Mouse (Mus musculus) left cerebral cortex, postnatal 10 days (tissue): Measurements from ENCODE around the gene 1110059E24Rik. TPM values are rescaled to one million over a fixed set of nuclear protein-coding genes. Genes with fewer than 3 reads are reported as not detected.

Source experiments
- DNase-seq, 2 experiments: peaks; one replicate each; pipeline ENCODE4 v3.0.0; 2021 to 2022; ENCODE audit warnings: low spot score in 2 of 2, mixed read lengths in 1 of 2; ENCODE audit errors: extremely low spot score in 1 of 2
- intact Hi-C: fragments of 180-260 bp; cut with DNase I; formaldehyde crosslinking; loops from one replicate; pipeline ENCODE4 v1.15.1; 2025
- total RNA-seq, 2 experiments: library from RNA; stranded (reverse); gene quantifications; 2 replicates each; pipeline ENCODE4 v1.2.3; 2021

The 1110059E24Rik gene
- 10 to 100 TPM; 24.6 to 25.0 TPM for total RNA-seq

DNA sequence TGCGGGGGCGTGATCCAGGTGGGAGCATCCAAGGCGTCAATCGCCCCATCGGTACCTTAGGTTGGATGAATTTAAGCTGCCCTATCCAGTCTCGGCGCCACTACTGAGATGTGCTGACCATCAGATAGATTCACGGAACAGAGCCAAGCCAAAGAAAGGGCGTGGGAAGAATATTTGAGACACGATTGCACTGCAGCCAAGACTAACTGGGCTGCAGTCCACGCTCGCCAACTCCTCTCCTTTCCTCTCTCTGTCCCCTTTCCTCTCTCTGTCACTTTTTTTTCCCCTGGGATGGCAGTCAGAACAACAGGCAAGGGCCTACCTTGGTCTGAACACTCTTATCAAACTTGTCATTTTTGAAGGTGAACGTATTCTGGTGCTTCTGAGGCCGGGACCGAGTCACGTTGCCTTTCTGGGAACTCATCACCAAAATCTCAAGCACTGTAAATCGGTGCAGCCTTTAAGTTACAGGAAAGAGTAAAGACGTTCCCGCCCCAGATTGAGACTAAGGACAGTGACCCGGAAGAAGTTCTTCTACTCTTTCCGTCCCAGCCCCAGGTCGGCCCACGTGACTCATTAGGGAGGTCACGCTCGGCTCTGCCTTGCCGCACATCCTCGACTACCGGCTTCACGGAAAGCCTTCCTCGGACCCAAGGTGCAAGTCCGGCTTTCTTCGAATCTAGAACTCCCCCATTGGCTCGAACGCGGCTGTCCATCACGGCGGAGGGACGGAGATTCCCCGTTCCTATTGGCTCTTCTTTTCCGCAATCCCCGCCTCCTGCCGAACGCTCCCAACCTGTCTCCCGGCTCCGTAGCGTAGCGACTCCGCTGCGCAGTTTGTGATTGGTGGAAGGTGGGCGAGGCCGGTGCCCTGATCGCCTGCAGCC is at the start of gene 1110059E24Rik:
Gene 1110059E24Rik (minus strand): TSS at position 692 of the 887 bp plus-strand sequence.
- intact Hi-C loops, result loop anchor here (5.0 to 10.0 kb wide), 3 partner anchors 75 to 652 kb away; no protein-coding TSS in a partner anchor
- peak; percentile 96 to 98 for DNase-seq

DNA sequence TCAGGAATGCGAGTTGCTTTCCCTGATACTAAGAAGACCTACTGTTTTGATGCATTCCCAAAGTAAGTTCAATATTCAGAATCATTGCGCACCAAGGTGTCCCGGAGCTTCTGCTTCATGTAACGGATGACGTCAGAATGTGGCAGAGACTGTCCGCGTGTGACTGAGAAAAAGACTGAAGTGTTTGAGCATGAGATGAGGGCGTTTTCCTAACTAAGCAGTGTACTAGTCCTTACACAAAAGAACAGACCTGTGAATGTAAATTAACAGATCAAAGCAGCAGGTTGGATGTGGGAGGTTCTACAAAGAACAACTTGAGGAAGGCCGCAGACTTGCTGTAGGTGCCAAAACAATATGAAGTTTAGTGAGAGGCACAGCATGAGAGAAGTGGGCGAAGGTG is 28.2 kb upstream of the 1110059E24Rik start:
- no peak for DNase-seq
- intact Hi-C loops, result no loop called here

DNA sequence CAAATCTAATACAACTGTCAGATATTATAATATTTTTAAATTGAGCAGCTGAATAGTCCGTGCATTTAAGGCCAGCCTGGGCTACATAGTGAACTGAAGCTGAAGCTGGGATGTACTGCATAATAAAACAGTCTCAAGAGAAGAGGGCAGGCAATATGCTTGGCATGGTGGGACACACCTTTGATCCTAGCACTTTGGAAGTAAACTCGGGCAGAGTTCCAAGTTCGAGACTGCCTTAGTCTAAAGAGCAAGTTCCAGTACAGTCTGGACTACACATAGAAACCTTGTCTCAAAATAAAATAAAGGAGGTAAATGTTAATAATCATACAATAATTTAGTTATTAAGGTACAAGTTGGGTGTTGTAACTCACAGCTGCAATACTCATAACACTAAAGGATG is 27.3 kb upstream of the 1110059E24Rik start:
- intact Hi-C loops, result no loop called here
- DNase-seq, result no peak

- intact Hi-C loops, result no loop called here
- DNase-seq, result no peak
Observed at GRCm38 (mm10) chr19:21674354-21675096, 21.7 kb upstream of the 1110059E24Rik start.

DNA sequence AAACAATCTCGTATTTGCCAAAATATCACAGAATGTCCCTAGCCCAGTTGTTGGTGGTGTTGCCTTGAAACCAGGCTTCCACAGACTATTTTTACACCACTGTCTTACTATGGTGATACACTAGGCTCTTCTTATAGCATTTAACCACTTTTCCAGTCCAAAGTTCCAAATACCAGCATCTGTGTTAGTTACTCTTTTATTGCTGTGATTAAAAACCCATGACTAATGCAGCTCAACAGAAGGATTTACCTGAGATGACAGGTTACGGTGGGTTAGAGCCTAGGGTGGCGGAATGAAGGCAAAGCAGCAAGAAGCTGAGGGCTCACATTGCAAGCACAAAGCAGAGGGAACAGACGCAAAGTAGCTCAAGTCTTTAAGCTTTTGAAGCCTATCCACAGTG is 16.9 kb upstream of the 1110059E24Rik start:
- DNase-seq, result no peak
- intact Hi-C loops, result no loop called here

DNA sequence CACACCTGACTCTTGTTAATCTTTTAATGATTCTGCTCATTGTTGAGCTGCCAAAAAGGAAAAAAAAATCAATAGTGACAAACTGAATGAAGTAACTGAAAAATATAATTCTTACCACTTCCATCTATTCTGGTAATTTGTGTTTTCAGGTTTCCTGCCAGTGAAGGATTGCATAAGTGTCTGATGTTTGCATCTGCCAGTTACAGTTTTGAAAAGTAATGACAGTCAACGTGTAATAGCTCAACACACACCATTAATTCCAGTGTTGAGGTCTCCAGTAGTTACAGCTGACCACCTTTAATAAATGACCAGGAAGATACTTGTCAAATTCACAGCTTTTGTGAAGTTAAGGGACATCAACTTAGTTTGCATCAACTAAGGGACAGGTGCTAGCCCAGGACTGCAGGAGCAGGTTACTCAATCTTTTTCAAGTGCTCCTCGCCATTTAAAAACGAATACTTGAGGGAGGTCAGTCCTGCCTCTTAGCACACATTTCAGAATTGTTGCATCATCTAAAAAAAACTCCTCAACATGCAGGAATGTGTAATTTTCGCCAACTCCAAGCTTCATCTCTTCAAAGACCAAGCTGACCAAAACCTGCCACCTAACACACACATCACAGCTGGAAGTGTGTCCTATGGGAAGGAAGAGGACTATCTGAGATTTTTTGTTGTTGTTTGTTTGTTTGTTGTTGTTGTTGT is 11.1 kb upstream of the 1110059E24Rik start:
- intact Hi-C loops, result no loop called here
- no peak for DNase-seq

DNA sequence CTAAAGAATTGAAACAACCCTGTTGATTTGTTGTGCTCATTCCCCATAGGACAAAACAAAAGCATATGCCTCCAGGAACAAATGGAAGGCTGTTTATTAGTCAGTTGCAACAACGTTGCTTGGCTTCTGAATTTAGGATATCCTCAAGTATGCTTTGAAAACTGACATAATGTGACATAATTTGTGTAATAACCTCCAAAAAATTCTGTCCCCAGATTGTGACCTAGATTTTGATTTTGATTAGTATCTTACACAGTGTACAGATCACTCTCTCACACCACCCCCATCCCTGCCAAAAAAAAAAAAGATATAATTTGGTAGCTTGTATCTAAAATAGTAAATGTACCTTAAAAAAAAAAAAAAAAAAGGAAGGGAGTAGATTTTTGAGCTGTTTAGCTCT is 8.0 kb upstream of the 1110059E24Rik start:
- DNase-seq, result no peak
- intact Hi-C loops, result no loop called here

- DNase-seq, result no peak
- intact Hi-C loops, result loop anchor here (5.0 to 10.0 kb wide), 3 partner anchors 73 to 650 kb away; no protein-coding TSS in a partner anchor
Observed at GRCm38 (mm10) chr19:21654788-21655187, 2.0 kb upstream of the 1110059E24Rik start.

GRCm38 (mm10) chr19:21653172-21653981 is 601 bp upstream of the 1110059E24Rik start, which contains the start of gene Abhd17b:
TSS of gene Abhd17b (plus strand) at chr19:21653185.
- DNase-seq, result peak; percentile 20 to 73
- intact Hi-C loops, result loop anchor here (5.0 to 10.0 kb wide), 3 partner anchors 74 to 651 kb away; no protein-coding TSS in a partner anchor

DNA sequence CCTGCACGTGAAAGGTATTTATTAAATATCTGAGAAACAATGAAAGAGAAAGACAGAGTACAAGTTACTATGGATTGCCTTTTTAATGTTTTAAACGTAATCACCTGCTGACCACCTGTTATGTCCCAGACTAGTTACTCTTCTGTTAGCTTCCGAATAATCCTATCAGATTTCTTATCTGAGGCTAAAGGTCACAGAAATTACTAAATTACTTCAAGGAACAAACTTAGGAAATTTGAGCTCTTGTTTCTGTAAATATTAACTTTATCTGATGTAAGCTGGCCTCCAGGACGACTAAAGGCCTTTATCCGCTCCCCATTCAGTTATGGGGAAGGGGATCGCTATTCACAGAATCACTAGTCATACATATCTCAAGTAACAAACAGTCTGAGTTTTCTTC is 1.1 kb downstream of the 1110059E24Rik start:
- intact Hi-C loops, result loop anchor here (5.0 to 10.0 kb wide), 3 partner anchors 76 to 653 kb away; no protein-coding TSS in a partner anchor
- DNase-seq, result no peak

DNA sequence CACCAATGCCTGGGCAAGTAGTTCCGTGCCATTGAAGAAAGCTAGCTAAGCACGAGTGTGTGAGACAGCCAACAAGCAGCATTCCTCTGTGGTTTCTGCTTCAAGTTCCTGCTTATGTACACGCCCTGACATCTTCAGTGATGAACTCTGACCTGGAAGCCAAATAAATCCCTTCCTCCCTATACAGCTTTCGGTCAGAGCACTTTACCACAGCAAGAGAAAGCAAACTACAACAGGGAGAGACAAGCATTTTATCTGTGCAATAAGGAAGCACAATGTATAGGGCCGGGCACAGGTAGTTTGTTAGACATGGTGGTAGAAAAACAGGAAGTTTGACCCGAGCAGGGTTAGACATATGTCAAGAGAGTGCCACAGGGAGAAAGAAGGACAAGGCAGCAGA is 6.6 kb downstream of the 1110059E24Rik start:
- DNase-seq, result no peak
- intact Hi-C loops, result no loop called here

DNA sequence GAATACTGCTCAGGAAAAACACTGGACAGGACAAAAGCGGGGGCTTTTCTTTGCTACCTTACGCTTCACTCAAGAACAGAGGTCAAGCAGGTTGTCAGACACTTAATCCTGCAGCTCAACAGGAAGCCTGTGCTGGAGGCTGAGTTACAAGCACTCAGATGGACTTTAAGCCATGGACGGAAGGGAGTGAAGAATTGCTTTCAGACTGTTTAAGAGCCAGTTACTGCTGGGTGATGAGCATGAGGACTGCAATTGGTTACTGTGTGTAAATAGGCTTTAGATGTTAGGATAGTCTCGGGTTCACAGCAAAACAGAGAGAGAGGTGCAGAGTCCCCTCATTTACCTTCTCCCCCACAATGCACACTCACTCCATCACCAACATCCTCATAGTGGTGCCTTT is 7.5 kb downstream of the 1110059E24Rik start:
- no peak for DNase-seq
- intact Hi-C loops, result no loop called here

- DNase-seq, result no peak
- intact Hi-C loops, result no loop called here
Observed at GRCm38 (mm10) chr19:21643935-21644334, 8.8 kb downstream of the 1110059E24Rik start.

- DNase-seq, result no peak
- intact Hi-C loops, result no loop called here
Observed at GRCm38 (mm10) chr19:21637672-21638071, 15.1 kb downstream of the 1110059E24Rik start.

DNA sequence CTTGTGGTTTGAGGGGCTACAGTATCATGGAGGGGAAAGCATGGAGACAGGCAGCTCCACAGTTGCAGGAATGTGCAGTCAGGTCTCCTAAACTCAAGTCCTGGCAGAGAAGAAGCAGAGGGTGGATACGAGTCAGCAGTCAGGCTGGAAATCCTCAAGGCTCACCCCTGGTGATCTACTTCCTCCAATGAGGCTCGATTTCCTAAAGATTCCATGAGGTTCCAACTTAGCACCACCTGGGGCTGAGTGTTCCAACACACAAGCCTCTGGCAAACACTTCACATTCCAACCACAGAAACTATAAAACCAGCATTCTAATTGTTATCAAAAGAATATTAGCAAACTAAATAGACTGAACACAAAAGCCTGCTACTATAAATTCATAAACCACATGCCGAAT is 15.9 kb downstream of the 1110059E24Rik start:
- no peak for DNase-seq
- intact Hi-C loops, result no loop called here

DNA sequence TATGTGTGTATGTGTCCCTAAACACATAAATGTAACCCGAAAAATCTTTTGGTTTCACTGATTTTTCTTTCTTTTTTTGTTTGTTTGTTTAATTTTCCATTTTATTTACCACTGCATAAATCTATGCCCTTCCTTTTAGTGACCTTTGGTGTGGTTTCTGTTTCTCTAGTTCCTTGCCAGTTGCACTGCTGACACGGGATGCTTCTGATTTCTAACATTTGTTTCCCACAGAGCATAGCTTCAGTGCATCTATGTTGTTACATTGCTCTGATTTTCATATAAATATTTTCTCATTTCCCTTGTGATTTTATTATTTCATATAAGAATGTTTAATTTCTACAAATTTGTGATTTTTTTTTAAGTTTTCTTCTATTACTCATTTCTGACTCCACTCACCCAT is 17.4 kb downstream of the 1110059E24Rik start:
- DNase-seq, result no peak
- intact Hi-C loops, result no loop called here

DNA sequence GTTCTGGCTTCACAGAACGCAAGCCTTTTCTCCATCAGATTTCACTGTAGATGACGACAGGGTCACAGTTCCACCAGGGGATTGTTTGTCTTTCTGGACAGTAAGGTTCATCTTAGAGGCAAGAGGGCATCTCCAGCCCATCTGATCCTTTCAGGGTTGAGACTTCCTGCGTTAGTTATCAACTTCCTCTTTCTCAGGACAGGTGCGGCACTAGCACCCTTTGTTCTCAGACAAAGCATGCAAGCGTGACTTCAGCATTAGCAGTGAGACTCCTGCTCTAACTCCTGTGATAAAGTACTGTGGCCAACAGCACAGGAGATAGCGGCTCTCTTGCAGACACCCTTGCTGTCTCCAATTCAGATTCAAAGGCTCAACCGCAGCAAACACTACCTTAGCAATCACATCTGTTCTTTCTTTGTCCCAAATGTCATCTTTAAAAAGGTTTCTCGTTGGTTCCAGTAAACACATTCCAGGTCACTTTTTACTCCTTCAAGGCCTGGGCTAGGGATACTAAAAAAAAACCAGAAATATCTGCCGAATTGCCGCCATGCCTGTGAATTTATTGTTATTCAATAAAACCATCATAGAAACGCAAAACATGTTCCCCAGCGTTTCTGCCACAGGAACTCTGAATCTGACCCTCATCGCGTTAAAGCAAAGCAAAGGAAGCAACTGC is 22.0 kb downstream of the 1110059E24Rik start:
- no peak for DNase-seq
- intact Hi-C loops, result no loop called here

DNA sequence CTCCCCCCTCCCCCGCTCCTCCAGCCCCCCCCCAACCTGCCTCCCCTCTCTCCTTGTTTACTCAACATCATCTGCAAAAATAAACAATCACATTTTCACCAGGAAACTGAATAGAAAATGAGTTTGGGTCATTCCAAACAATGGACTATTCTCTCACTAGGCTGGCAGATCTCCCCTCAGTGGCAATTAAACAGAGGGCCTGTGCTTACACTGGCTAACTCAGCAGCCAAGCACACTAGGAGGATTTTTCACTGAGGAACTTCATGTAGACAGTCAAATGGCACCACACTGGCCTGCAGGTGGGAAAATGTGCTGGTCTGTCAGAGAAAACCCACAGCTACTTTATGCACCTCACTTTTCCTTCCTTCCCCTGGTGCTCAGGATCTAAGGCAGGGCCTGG is 23.3 kb downstream of the 1110059E24Rik start:
- DNase-seq, result no peak

More for the DNA sequence above, 23.3 kb downstream of the 1110059E24Rik start:
- intact Hi-C loops, result no loop called here
